Mouse (Mus musculus) E14TG2a.4 (cell line): ENCODE results near the gene 1810055G02Rik.
A peak's percentile ranks its signal among the peaks of the same experiment; 100 is the strongest.

Experiments used
- H3K27me3 ChIP-seq: 2 replicates; pipeline ENCODE4 v1.6.1; 2014; ENCODE audit warnings: low read length, control low read depth; ENCODE audit not compliant: insufficient read depth
- H3K36me3 ChIP-seq: 2 replicates; pipeline ENCODE4 v1.6.1; 2014; ENCODE audit warnings: low read length, control low read depth; ENCODE audit not compliant: insufficient read depth
- H3K4me1 ChIP-seq: replicated peaks from 2 replicates; pipeline ENCODE4 v1.6.1; 2014; ENCODE audit warnings: low read depth, low read length, control low read depth
- H3K4me3 ChIP-seq: replicated peaks from 2 replicates; pipeline ENCODE4 v1.5.1; 2014; ENCODE audit warnings: mild to moderate bottlenecking, low read length
- H3K9me3 ChIP-seq: 2 replicates; pipeline ENCODE4 v1.6.1; 2014; ENCODE audit warnings: low read length, control low read depth
- CTCF ChIP-seq: conservative IDR thresholded peaks from 2 replicates; pipeline ENCODE4 v1.5.1; 2014; ENCODE audit warnings: low read length
- NANOG ChIP-seq: IDR thresholded peaks from 2 replicates; pipeline ENCODE4 v1.6.1; 2014; ENCODE audit warnings: borderline replicate concordance, low read length, mixed read lengths
- POU5F1 ChIP-seq: IDR thresholded peaks from 2 replicates; pipeline ENCODE4 v1.6.1; 2014; ENCODE audit warnings: low read length, borderline replicate concordance

Gene 1810055G02Rik

GRCm38 (mm10) chr19:3708078-3709012 is at the start of gene 1810055G02Rik:
Gene 1810055G02Rik (plus strand): TSS chr19:3708293.
- no peaks in the 10 kb centered on the region for H3K27me3 ChIP-seq
- peak within 1 kb of the TSS; percentile 98 for H3K4me3 ChIP-seq
- peaks cover 55% of the 10 kb centered on the region for H3K4me1 ChIP-seq
- no peaks in the 10 kb centered on the region for H3K9me3 ChIP-seq
- H3K36me3 ChIP-seq = peaks cover 29% of the 10 kb centered on the region
- TF ChIP-seq CTCF (no peak), POU5F1 (no peak), NANOG (no peak)

- peaks cover 46% of the 10 kb centered on the region for H3K4me1 ChIP-seq
- no peaks in the 10 kb centered on the region for H3K27me3 ChIP-seq
- no peaks in the 10 kb centered on the region for H3K9me3 ChIP-seq
- TF ChIP-seq CTCF (no peak), POU5F1 (no peak)
- no peak overlapping the region for H3K4me3 ChIP-seq
- no peaks in the 10 kb centered on the region for H3K36me3 ChIP-seq
Observed at GRCm38 (mm10) chr19:3665510-3665909, 42.6 kb upstream of the 1810055G02Rik start.

- no peak overlapping the region for H3K4me3 ChIP-seq
- no peaks in the 10 kb centered on the region for H3K27me3 ChIP-seq
- H3K36me3 ChIP-seq = peaks cover 5% of the 10 kb centered on the region; the same call in 1 of the 2 replicates
- no peaks in the 10 kb centered on the region for H3K9me3 ChIP-seq
- peaks cover 46% of the 10 kb centered on the region for H3K4me1 ChIP-seq
- TF ChIP-seq NANOG (no peak), POU5F1 (no peak), CTCF (no peak)
Observed at GRCm38 (mm10) chr19:3666632-3667031, 41.5 kb upstream of the 1810055G02Rik start.

GRCm38 (mm10) chr19:3667155-3667895 is 40.8 kb upstream of the 1810055G02Rik start:
- no peaks in the 10 kb centered on the region for H3K27me3 ChIP-seq
- H3K4me3 ChIP-seq = no peak overlapping the region
- no peaks in the 10 kb centered on the region for H3K9me3 ChIP-seq
- TF ChIP-seq POU5F1 = no peak
- no peak for TF ChIP-seq NANOG
- no peak for TF ChIP-seq CTCF
- H3K4me1 ChIP-seq = peaks cover 48% of the 10 kb centered on the region
- peaks cover 12% of the 10 kb centered on the region for H3K36me3 ChIP-seq

GRCm38 (mm10) chr19:3667979-3668378 is 40.1 kb upstream of the 1810055G02Rik start:
- H3K4me3 ChIP-seq = no peak overlapping the region
- peaks cover 19% of the 10 kb centered on the region for H3K36me3 ChIP-seq
- no peaks in the 10 kb centered on the region for H3K27me3 ChIP-seq
- H3K4me1 ChIP-seq = peaks cover 44% of the 10 kb centered on the region
- TF ChIP-seq POU5F1 (no peak), CTCF (peak; percentile 63), NANOG (no peak)
- no peaks in the 10 kb centered on the region for H3K9me3 ChIP-seq

- TF ChIP-seq POU5F1 = no peak
- no peak for TF ChIP-seq CTCF
- TF ChIP-seq NANOG = no peak
- peak overlapping the region; percentile 39; the same call in 1 of the 2 replicates for H3K4me3 ChIP-seq
- peaks cover 42% of the 10 kb centered on the region for H3K4me1 ChIP-seq
- no peaks in the 10 kb centered on the region for H3K27me3 ChIP-seq
- H3K9me3 ChIP-seq = peaks cover 5% of the 10 kb centered on the region
- peaks cover 22% of the 10 kb centered on the region for H3K36me3 ChIP-seq
Observed at GRCm38 (mm10) chr19:3668551-3668950, 39.5 kb upstream of the 1810055G02Rik start.

- H3K4me1 ChIP-seq = peaks cover 37% of the 10 kb centered on the region
- H3K36me3 ChIP-seq = peaks cover 22% of the 10 kb centered on the region
- H3K9me3 ChIP-seq = peaks cover 8% of the 10 kb centered on the region
- TF ChIP-seq NANOG = no peak
- no peak for TF ChIP-seq CTCF
- TF ChIP-seq POU5F1 = no peak
- H3K27me3 ChIP-seq = no peaks in the 10 kb centered on the region
- peak overlapping the region; percentile 39 for H3K4me3 ChIP-seq
Observed at GRCm38 (mm10) chr19:3669100-3669499, 39.0 kb upstream of the 1810055G02Rik start.

- peaks cover 8% of the 10 kb centered on the region for H3K9me3 ChIP-seq
- H3K4me1 ChIP-seq = peaks cover 33% of the 10 kb centered on the region
- no peaks in the 10 kb centered on the region for H3K27me3 ChIP-seq
- no peak overlapping the region for H3K4me3 ChIP-seq
- peaks cover 22% of the 10 kb centered on the region for H3K36me3 ChIP-seq
- peak; percentile 56 for TF ChIP-seq CTCF
- TF ChIP-seq POU5F1 = no peak
Observed at GRCm38 (mm10) chr19:3673149-3673548, 34.9 kb upstream of the 1810055G02Rik start.
